Mouse (Mus musculus): ENCODE measurements around the gene Frmd5.
"Not testable (repeated sequence)": the region's sequence is repeated elsewhere in the genome, so short reads cannot be mapped to it uniquely, and the experiment has no call there.

Frmd5 gene

DNA sequence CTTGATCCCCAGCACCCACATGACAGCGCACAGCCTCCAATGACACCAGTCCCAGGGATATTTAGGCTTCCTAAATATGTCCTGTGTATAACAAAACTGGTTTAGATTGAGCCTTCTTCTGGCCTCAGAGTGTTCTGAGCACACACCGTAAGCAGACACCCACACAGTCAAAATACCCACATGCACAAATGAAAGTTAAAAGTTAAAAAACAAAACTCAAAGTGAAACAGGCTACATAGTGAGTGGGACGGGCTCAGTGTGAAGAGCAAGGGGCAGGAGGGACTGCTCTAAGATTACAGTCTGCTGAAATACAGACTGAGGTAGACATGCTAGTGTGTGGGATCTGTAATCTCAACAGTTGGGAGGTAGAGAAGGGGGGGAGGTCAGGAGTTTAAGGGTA is 236.8 kb downstream of the Frmd5 start:
- no peak for DNase-seq

DNA sequence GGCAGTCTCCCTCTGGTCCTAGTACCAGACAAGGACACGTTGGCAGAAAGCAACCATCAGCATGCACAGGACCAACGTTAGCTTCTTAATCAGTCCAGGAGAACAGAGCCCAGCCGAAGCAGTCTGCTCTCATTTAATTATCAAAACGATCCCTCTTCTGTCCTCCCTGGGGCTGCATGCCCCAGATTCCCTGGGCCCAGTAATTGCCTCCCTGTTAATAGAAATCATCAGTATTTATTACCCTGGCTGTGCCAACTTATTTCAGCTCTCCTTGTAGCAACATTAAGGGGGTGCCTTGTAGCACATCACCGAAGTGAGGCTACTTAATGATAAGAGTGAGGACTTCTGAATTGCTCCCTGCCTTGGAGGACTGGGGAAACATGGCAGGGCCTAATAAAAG is 241.0 kb downstream of the Frmd5 start:
- DNase-seq, result no peak

DNA sequence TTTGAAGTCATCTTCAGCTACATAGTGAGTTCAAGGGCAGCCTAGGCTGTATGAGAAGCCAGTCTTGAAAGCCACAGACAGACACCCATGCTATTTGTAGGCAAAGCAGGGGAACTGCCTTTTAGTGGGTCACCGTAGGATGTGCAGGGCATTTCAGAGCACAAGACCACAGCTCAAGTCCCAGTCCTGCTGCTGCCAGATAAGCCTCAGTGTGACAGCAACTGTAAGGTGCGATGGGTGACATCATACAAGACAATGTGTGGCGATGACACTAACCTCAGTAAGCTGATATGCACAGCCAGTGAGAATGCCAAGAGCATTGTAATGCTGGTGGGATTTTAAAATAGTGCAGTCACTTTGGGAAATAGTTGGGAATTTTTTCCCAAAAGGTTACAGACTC is 243.8 kb downstream of the Frmd5 start:
- no peak for DNase-seq

DNA sequence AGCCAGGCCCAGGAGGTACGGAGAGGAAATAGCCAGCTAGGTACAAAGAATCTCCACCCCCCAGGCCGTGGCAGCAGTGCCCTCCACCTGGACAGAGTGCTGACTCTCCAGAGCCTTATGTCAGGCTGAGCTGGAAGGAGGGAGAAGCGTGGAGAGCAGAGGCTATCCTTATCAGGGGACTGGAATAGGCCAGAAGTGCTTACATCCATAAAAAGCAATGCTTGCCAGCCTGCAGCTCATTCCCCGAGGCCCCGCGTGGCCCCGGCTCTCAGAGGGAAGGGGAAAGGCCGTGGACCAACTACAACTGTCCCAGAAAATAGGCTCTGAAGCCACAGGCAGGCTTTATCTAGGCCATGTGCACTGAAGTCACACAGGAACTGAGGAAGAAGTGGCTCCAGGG is 255.6 kb downstream of the Frmd5 start:
- DNase-seq, result peak; percentile 3

DNA sequence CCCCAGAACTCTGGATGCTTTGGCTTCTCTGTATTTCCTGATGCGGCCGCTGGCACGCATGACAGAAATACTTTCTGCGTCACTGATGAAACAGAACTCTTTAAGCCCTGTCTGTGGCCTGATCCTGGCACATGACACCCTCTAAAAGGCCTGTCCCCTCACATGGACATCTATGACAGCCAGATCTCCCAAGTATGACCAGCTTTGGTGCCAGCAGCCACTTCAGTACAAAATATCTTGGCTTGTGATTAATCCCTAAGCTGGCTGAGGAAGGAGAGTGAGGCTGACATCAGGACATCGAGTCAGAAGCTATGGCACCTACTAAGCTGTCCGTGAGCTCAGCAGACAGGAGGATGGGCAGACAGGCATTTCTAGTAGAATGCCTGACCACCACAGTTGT is 257.3 kb downstream of the Frmd5 start:
- DNase-seq, result no peak

DNA sequence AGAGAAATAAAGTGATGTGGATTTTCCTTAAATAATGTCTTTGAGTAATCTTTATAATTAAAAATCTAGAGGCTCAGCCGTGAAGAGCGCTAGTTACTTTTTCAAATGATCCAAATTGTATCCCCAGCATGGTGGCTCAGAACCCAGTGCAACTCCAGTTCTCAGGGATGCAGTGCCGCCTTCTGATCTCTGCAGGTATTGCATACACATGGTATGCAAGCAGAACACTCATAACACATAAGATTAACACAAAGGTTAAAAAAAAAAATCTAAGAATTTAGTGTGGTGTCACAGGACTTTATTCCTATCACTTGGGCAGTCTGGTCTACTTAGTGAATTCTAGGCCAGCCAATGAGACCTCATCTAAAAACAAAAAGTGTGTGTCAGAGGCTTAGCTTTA is 262.1 kb downstream of the Frmd5 start:
- no peak for DNase-seq

DNA sequence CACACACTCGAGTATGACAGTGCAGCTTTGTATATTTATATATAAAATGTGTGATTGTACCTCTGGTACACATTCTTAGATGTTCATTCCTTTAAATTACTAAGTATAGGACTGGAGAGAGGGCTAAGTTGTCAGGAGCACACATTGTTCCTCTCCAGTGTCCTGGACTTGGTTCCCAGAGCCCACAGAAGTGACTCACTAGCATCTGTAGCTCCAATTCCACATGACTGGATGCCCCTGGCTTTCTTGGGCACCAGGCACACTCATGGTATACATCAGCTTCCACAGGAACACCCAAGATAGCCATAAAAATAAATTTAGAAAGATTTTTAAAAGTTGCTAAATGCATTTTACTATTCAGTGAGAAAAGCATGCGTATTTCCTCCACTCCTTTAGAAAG is 281.8 kb downstream of the Frmd5 start:
- no peak for DNase-seq

DNA sequence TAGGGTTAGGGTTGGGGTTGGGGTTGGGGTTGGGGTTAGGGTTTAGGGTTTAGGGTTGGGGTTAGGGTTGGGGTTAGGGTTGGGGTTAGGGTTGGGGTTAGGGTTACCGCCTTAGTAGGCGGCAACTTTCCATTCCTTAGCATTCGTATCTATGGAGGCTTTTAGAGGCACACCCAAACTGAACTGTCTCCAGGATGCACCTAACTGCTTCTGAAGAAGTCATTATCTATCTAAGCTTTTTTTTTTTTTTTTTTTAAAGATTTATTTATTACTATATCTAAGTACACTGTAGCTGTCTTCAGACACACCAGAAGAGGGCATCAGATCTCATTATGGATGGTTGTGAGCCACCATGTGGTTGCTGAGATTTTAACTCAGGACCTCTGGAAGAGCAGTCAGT is 284.1 kb downstream of the Frmd5 start:
- not testable (repeated sequence) for DNase-seq

DNA sequence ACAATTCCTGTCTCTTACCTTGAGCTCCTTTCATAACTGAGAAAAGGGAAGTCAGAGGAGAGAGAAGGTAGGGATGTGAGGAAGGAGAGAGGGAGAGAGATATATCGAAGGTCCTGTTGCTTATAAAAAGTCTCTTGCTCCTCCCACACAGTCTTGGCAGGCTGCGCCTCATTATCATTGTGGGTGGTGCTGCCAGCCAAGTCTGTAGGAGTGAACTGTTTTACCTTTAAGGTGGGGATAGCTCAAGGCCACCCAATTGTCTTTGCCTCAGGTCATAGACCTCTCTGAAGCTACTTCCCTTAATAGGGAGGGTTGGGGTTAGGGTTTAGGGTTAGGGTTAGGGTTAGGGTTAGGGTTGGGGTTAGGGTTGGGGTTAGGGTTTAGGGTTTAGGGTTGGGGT is 284.9 kb downstream of the Frmd5 start:
- no peak for DNase-seq

DNA sequence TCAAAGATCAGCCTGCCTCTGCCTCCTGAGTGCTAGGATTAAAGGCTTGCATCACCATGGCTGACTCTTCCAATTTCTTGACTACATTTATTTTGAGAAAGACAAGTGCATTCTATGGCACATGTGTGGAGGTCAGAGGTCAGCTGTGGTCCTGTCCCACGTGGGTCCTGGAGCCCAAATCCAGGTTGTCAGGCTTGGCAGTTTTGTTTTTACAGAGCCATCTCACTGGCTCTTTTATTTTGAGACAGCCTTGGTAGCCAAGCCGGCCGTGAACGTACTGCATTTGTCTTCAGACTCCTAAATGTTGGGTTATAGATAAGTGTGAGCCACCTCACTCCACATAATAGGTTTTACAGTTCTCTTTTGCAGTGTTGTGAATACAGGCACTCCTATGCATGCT is 288.2 kb downstream of the Frmd5 start:
- not testable (repeated sequence) for DNase-seq

DNA sequence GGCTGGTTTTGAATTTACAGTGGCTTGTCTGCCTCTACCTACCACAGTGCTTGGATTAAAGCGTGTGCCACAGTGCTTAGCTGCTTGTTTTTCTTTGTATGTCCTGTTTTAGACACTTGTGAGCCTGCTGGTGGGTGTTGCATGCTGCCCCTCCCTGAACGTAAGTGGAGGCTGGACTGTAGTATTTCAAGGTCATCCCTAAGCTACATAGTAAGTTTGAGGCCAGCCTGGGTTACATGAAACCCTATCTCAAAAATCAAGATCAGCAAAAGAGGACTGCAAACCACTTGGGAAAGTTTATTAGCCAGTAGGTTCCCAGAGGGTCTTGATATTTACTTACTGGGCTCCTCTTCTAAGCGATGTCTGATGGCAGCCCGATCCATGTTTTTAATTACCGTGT is 288.8 kb downstream of the Frmd5 start:
- DNase-seq, result no peak

DNA sequence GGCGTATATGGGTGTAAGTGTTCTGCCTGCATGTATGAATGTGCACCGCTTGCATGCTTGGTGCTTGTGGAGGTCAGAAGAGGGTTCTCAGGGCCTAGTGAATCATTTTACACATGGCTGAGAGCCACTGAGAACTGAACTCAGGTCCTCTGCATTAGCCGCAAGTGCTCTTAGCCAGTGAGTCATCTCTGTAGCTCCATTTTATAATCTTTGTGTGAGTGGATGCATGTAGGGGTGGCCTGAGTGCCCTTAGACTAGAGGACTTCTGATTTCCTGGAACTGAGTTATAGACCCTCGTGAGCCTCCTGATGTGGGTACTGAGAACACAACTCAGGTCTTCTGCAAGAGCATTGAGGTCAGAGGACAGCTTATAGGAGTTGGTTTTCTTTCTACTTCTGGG is 292.7 kb downstream of the Frmd5 start:
- DNase-seq, result no peak

DNA sequence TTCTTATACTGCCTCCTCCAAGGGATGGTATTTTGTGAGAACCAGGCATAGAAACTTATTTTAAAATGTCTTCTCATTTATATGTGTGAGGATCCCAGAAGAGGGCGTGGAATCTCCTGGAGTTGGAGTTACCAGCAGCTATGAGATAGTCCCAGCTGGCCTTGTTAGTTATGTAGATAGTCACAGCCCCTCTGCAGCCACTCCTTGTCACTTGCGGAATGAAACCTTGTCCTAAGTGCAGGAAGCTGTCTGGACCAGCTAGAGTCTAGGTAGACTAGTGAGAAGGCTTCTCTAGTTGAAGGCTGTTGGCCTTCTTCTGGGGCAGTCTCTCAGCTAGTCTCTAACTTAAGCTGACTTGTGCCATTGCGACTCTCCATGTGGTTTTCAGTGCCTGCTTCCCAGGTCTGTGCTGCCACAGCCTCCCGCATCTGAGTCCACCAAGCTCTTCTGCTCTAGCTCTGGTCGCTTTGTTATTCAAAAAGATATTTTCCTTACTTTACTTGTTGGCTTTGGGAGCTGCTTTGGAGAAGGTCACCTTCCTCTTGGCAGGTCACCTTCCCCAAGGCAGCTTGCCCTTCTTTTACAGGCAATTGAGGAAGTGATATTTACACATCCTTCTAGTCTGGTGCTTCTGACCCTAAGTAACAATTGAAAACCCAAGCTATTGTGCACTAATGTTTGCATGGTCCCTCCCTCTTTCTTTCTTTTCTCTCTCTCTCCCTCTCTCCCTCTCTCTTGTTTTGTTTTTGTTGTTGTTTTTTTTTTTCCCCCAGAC is 293.7 kb downstream of the Frmd5 start:
- not testable (repeated sequence) for DNase-seq

DNA sequence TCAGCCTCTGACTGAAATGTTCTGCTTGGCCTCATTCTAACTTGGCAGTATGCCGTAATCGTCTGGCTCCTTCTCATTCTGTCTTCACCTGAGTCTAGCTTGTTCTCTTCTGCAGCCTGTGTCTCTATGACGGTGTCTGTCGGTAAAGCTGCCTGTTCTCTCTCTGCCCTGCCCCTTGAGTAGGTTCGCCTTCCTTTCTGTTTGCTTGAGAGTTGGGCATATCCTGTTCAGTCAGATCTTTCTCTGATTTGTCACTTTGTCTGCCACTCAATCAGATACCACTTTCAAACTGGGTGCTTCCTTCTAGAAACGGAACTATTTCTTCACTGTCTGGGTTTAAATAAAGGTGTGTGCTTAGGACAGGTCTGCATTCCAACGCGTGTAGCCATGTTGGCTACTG is 295.5 kb downstream of the Frmd5 start:
- no peak for DNase-seq

DNA sequence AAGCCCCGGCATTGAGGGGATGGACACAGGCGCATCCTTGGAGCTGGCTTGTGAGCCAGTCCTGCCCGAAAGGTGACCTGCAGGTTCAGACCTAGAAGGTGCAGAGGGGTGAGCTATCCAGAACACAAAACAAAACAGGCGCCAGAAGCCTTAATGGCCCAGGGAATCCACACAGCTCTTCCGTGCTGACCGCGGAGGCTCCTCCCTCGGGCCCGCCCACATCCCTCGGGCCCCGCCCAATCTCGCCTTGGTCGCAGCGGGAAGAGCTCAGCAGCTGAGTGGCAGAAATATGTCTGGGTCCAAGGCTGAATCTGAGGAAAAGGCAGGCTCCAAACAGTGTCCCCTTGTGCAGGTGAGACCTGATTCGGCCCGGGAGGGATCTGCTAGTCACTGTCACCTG is 297.3 kb downstream of the Frmd5 start:
- peak; percentile 81 for DNase-seq

DNA sequence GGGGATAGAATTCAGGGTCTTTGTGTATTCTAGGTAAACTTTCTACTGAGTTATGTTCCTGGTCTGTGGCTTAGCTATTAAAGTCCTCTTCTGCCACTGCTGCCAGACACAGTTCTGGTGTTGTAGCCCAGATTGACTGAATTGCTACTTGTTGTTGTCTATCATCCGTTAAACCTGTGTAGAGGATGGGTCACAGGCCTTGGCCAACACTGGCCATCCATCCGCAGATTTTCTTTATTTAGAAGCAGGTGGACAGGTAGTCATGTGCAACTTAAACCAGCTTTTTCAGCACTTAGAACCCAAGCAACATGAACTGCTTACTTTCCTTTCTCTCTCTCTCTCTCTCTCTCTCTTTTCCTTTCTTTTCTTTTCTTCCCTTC is 298.9 kb downstream of the Frmd5 start:
- no peak for DNase-seq

DNA sequence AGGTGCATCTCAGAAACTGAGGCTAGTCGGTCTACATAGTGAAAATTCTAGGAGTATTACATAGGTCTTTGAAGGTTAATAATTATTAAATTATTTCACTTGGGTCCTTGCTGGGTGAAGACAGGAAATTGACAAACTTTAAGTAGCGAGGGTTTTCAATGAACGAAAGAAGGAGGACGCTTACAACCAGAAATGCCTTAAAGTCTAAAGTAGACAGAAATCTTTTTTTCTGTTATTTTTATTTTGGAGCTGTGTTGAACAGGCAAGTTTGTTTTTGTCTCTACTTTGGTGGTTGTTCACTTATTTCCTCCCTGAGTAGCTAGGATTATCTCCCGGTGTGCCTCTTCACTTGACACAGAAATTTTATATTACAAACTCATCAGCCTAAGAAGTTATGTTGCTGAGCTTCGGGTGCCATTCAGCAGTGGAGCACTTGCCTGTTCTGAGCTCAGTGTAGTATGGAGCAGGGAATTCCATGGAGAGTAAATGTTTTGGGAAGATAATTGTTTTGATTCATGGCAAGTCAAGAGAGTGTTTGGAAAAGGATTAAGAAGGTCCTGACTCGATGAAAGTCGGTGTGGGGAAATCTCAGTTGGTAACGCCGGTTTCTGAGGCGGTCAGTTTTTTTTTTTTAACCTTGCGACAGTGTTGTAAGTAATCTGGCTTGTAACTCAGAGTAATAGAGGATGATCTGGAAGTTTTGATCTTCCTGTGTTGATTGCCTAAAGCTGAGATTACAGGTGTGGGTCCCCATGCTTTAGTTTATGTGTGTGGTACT is 299.5 kb downstream of the Frmd5 start:
- no peak for DNase-seq

DNA sequence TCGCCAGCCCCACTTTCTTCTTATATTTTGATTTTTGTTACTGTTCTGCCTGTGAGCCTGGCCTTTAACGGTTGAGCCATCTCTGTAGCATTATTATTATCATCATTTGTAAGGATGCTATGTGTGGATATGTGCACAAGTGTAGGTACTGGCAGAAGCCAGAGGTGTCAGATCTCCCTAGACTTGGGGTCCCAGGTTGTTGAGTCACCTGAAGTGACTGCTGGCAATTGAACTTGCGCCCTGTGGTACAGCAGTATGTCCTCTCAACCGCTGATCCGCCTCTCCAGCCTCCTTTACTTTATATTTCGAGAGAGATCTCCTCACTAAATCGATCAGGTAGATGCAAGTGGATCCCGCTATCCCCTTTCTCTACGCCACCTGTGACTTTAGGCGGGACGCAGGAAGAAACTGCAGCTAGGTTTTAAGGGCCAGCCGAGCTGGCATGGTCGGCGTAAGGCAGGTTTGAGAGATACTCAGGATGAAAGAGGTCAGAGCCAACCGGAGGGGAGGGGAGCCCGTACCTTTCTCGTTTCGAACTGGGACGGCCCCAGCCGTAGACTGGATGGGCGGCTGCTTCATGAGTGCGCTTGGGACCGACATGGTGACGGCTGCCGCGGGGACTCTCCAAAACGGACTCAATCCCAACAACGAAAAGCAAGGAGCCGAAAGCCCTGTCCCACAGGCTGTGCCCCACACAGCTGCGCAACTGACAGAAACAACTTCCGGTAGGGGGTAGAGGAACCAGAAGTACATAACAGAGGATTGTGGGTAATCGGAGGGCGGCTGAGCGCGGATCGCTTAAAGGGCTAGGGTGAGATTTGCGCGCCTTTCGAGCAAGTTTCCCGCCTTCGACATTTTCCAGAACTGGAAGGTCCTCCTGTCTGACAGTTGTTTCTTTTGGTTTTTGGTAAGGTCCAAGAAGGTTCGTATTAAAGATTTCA is 300.7 kb downstream of the Frmd5 start, which contains the start of the genes Mfap1a and Wdr76:
TSS of gene Mfap1a (minus strand) at position 724 of the 941 bp plus-strand sequence.
TSS of gene Wdr76 (plus strand) at position 782 of the 941 bp plus-strand sequence.
- peak; percentile 92 for DNase-seq

DNA sequence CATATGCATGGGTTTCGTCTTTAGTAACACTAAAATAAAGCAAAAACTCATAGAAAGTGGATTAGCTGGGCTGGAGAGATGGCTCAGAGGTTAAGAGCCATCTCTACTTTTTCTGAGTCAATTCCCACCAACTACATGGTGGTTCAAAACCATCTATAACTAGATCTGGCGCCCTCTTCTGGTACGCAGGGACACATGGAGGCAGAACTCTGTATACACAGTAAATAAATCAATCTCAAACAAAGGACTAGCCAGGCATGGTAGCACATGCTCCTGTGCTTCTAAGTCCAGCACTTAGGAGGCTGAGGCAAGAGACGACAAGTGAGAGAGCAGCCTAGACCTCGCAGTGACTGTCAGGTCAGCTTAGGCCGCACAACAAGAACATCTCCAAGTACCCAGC is 305.3 kb downstream of the Frmd5 start:
- not testable (repeated sequence) for DNase-seq

Data from kidney, adult 9 months (tissue).